Mouse (Mus musculus) macrophage (primary cell): ENCODE data around the gene Rps28. TPM values are rescaled to one million over a fixed set of nuclear protein-coding genes. Genes with fewer than 3 reads are reported as not detected.
"Not testable (repeated sequence)": the region's sequence is repeated elsewhere in the genome, so short reads cannot be mapped to it uniquely, and the experiment has no call there.

Experiments used
- H3K27ac ChIP-seq: fragments of 350-480 bp; formaldehyde crosslinking; 2 replicates; pipeline ENCODE4 v1.9.0; 2021
- H3K36me3 ChIP-seq: fragments of 350-480 bp; formaldehyde crosslinking; 2 replicates; pipeline ENCODE4 v1.9.0; 2021; ENCODE audit errors: inconsistent target
- H3K4me3 ChIP-seq: fragments of 350-480 bp; formaldehyde crosslinking; 2 replicates; pipeline ENCODE4 v1.9.0; 2021; ENCODE audit errors: inconsistent target
- H3K79me2 ChIP-seq: fragments of 350-480 bp; formaldehyde crosslinking; 2 replicates; pipeline ENCODE4 v1.9.0; 2021; ENCODE audit errors: inconsistent target
- WGBS: methylation state at CpG from one replicate; pipeline ENCODE4 v1.1.7; 2026; ENCODE audit warnings: inconsistent platforms; ENCODE audit not compliant: missing documents; 5-methylcytosine and 5-hydroxymethylcytosine counted together
- polyA plus RNA-seq: library from polyadenylated mRNA; stranded (reverse); fragments of 250-400 nt; gene quantifications from 3 replicates; pipeline ENCODE4 v1.2.4, GENCODE M21; 2018; ENCODE audit warnings: inconsistent platforms
- total RNA-seq, 78 experiments: library from RNA; depleted of rRNA; stranded (reverse); fragments of 250-400 nt; gene quantifications; 1 replicate in 9 of 78; 2 replicates in 24 of 78; 3 replicates in 43 of 78; 4 replicates in 2 of 78; pipeline ENCODE4 v1.2.4; 2018; ENCODE audit warnings: inconsistent platforms in 56 of 78

Gene Rps28
- 100 to 1,000 TPM in 3 of 26 experiments, 10 to 100 TPM in 23; 38.9 to 293 (median 68.4) TPM for total RNA-seq (2018; cell fraction: chromatin; rRNA removed)
- 1,000 to 10,000 TPM in 25 of 26 experiments, 100 to 1,000 TPM in 1; 906 to 2,967 (median 1,656) TPM for total RNA-seq (2018; cell fraction: cytosol; rRNA removed)
- 100 to 1,000 TPM; 206 to 479 (median 301) TPM for total RNA-seq (2018; cell fraction: nucleus; rRNA removed)
- polyA plus RNA-seq: 746 to 2,425 TPM (median 1,878 TPM) in 3 replicates

GRCm38 (mm10) chr17:33824084-33824996, at the start of gene Rps28, which contains the start of gene Ndufa7:
Rps28 (minus strand) TSS chr17:33824562.
Ndufa7 (plus strand) TSS chr17:33824572.
- peaks cover 24% of the 10 kb centered on the region; the same call in 1 of the 2 replicates for H3K36me3 ChIP-seq
- peak within 1 kb of the TSS; percentile 87 for H3K4me3 ChIP-seq
- peak within 1 kb of the TSS; percentile 82 for H3K27ac ChIP-seq
- under 1% methylated on average over 48 of the region's 51 CpGs for WGBS
- peaks cover 67% of the 10 kb centered on the region for H3K79me2 ChIP-seq

GRCm38 (mm10) chr17:33873537-33873936, 49.2 kb upstream of the Rps28 start, which contains the start of gene Gm7029:
Gm7029 (plus strand) TSS chr17:33873837.
- not testable (repeated sequence) for H3K27ac ChIP-seq, H3K4me3 ChIP-seq, H3K79me2 ChIP-seq, H3K36me3 ChIP-seq
- WGBS: no CpG with 5 or more reads among the region's 12 CpGs

- WGBS: 13% methylated on average over 7 of the region's 9 CpGs
- Histone ChIP-seq H3K27ac (no peak overlapping the region), H3K79me2 (no peaks in the 10 kb centered on the region), H3K36me3 (no peaks in the 10 kb centered on the region), H3K4me3 (no peak overlapping the region)
Observed at GRCm38 (mm10) chr17:33865330-33866030, 41.1 kb upstream of the Rps28 start.

- Histone ChIP-seq H3K36me3 (no peaks in the 10 kb centered on the region), H3K27ac (no peak overlapping the region), H3K4me3 (no peak overlapping the region), H3K79me2 (no peaks in the 10 kb centered on the region)
- 96% methylated on average over 4 of the region's 4 CpGs for WGBS
Observed at GRCm38 (mm10) chr17:33857816-33858215, 33.5 kb upstream of the Rps28 start.

GRCm38 (mm10) chr17:33851331-33851730, 27.0 kb upstream of the Rps28 start:
- no peaks in the 10 kb centered on the region for H3K79me2 ChIP-seq
- WGBS: 0% methylated on average over 1 of the region's 1 CpGs
- no peaks in the 10 kb centered on the region for H3K36me3 ChIP-seq
- no peak overlapping the region for H3K4me3 ChIP-seq
- no peak overlapping the region for H3K27ac ChIP-seq

GRCm38 (mm10) chr17:33848139-33848538, 23.8 kb upstream of the Rps28 start:
- 99% methylated on average over 8 of the region's 8 CpGs for WGBS
- no peak overlapping the region for H3K27ac ChIP-seq
- no peaks in the 10 kb centered on the region for H3K79me2 ChIP-seq
- no peak overlapping the region for H3K4me3 ChIP-seq
- H3K36me3 ChIP-seq: no peaks in the 10 kb centered on the region

GRCm38 (mm10) chr17:33844196-33844595, 19.8 kb upstream of the Rps28 start:
- 82% methylated on average over 1 of the region's 1 CpGs for WGBS
- no peak overlapping the region for H3K4me3 ChIP-seq

GRCm38 (mm10) chr17:33842966-33843795, 18.8 kb upstream of the Rps28 start, which contains the start of gene Cd320:
Cd320 (plus strand) TSS chr17:33843091.
- Histone ChIP-seq H3K27ac (no peak within 1 kb of the TSS), H3K36me3 (peaks cover 5% of the 10 kb centered on the region; the same call in 1 of the 2 replicates), H3K79me2 (no peaks in the 10 kb centered on the region), H3K4me3 (peak within 1 kb of the TSS; percentile 50)
- WGBS: under 1% methylated on average over 45 of the region's 45 CpGs

More at GRCm38 (mm10) chr17:33844196-33844595, 19.8 kb upstream of the Rps28 start:
- Histone ChIP-seq H3K27ac (no peak overlapping the region), H3K79me2 (no peaks in the 10 kb centered on the region), H3K36me3 (no peaks in the 10 kb centered on the region; the same call in 1 of the 2 replicates)

GRCm38 (mm10) chr17:33829561-33829960, 5.2 kb upstream of the Rps28 start:
- 95% methylated on average over 10 of the region's 10 CpGs for WGBS
- H3K27ac ChIP-seq: no peak overlapping the region
- peaks cover 38% of the 10 kb centered on the region for H3K79me2 ChIP-seq
- H3K4me3 ChIP-seq: no peak overlapping the region
- peaks cover 52% of the 10 kb centered on the region for H3K36me3 ChIP-seq

- no peak overlapping the region for H3K27ac ChIP-seq
- 91% methylated on average over 2 of the region's 2 CpGs for WGBS
- peaks cover 45% of the 10 kb centered on the region for H3K79me2 ChIP-seq
- peaks cover 45% of the 10 kb centered on the region for H3K36me3 ChIP-seq
- H3K4me3 ChIP-seq: no peak overlapping the region
Observed at GRCm38 (mm10) chr17:33828892-33829291, 4.5 kb upstream of the Rps28 start.

- H3K4me3 ChIP-seq: no peak overlapping the region
- H3K27ac ChIP-seq: no peak overlapping the region
- 4% methylated on average over 3 of the region's 3 CpGs for WGBS
- peaks cover 65% of the 10 kb centered on the region for H3K79me2 ChIP-seq
- H3K36me3 ChIP-seq: peaks cover 39% of the 10 kb centered on the region
Observed at GRCm38 (mm10) chr17:33826850-33827249, 2.5 kb upstream of the Rps28 start.

- H3K4me3 ChIP-seq: peak overlapping the region; percentile 87
- peaks cover 67% of the 10 kb centered on the region for H3K79me2 ChIP-seq
- 0 out of 2 replicates have a peak overlapping the region, but pooled peaks have one; percentile 82 for H3K27ac ChIP-seq
- H3K36me3 ChIP-seq: peaks cover 35% of the 10 kb centered on the region
- 94% methylated on average over 8 of the region's 8 CpGs for WGBS
Observed at GRCm38 (mm10) chr17:33825462-33825861, 1.1 kb upstream of the Rps28 start.

- WGBS: 18% methylated on average over 6 of the region's 6 CpGs
- Histone ChIP-seq H3K36me3 (peaks cover 30% of the 10 kb centered on the region), H3K27ac (peak overlapping the region; percentile 82), H3K4me3 (peak overlapping the region; percentile 87), H3K79me2 (peaks cover 67% of the 10 kb centered on the region)
Observed at GRCm38 (mm10) chr17:33824997-33825330, 602 bp upstream of the Rps28 start.
